Mouse (Mus musculus) B cell, adult 67 days (primary cell): ENCODE data around the gene Itih1. TPM values are rescaled to one million over a fixed set of nuclear protein-coding genes. Genes with fewer than 3 reads are reported as not detected.

Source experiments
- total RNA-seq, 2 experiments: library from RNA; stranded (reverse); gene quantifications; 4 replicates each; pipeline ENCODE4 v1.2.4; 2023

Itih1 gene
- total RNA-seq: not detected

DNA sequence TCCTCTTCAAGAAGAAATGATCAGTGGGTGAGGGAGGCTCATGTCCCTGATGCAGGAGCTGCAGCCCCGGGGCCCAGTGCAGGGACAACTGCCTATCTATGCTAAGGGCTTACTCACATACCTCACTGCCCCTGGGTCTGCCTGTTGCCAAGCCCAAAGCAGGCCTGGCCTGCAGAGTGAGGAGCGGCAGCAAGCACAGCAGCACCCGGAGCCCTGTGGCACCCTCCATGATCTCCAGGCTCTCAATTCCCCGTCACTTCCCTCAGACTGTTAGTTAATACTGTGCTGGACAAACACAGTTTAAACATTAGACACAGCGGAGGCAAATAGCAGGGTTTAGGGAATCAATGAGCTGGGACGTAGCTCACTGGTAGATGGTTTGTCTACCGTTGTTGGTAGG lies at the start of gene Itih1:
Gene Itih1 (minus strand): TSS at position 252 of the 400 bp plus-strand sequence.

DNA sequence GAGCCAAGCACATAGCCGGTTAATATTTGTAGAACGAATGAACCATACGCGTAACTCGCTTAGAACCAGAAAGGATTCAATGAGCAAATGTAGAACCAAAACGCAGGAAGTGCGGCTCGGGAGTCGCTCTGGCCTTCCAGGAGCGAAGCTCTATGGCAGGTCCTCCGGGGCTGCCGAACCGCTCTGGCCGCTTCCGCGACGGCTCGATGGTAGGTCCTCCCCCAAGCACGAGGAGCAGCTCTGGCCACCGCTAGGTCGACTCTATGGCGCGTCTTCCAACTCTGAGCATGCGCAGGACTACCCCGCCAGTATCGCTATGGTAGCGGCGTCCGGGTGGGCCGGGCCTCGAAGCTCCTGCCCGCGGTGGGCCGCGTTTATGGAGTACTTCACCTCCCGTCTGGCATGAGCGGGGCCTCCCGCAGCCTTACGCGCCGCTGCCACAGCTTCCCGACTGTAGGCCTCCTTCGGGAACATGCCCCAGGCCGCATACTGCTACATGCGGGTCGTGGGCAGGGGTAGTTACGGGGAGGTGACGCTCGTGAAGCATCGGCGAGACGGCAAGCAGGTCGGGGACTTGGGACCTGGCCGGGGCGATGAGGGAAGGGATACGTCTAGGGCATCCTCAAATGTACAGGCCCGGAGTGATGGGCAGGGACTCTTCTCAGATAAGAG lies 8.2 kb upstream of the Itih1 start, which contains the start of gene Nek4:
Gene Nek4 (plus strand): TSS at position 224 of the 672 bp plus-strand sequence.

DNA sequence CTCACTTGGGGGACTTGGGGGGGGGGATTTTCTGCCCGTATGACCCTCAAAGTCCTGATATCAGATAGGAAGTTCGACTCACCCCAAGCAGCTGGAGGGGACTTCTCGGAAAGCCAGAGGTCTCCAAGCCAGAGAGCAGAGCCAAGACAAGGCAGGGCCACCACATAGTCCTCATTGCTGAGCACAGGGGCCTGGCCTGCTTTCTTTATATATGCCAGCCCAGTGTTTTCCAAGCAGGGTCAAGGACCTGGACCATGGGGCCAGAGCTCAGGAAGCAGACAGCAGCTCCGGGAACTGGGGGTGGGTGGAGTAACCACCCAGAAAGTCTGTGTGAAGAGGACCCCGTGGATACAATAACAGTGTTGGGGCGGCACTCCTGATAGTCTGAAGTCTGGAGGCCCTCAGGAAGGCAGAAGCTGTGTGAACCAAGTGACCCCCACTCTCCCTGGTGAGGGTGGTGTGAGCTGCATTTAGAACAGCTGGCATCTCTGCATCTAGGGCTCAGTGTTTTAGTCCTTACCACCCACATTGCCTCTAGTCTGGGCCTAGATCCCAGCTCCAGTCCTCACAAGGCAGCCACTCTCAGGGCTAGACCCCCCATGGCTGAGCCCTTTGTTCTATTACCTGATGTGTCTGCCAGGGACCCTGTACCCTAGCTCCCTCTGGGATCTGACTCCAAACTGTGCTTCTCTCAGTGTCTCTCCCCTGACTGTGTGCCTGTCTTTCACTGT lies 19.5 kb downstream of the Itih1 start, which contains the start of gene Itih3:
Gene Itih3 (minus strand): TSS at position 386 of the 731 bp plus-strand sequence.

DNA sequence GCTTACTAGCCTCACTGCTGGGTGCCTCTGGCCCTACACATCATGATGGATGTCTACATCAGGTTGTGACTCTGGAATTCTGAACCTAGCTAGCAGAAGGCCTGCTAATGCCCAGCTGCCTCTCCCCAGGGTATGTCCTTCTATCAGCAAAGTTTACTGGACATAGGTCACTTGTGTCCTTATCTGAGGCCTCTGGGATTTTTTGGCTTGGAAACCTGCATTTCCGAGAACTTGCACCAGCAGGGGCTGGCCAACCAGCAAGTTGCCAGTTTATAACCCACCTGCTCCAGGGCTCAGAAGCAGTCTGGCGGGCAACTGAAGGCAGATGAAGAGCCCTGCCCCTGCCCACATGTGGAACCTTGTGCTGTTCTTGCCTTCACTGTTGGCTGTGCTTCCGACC lies 56.9 kb downstream of the Itih1 start, which contains the start of gene Itih4:
Gene Itih4 (plus strand): TSS at position 273 of the 400 bp plus-strand sequence.

Other genes with a start within 250 kb of the Itih1 start
- 10 to 100 TPM; 18.0 to 24.5 TPM for gene Sfmbt1, start 228.4 kb downstream of the Itih1 start, total RNA-seq
- gene Tmem110, start 117.7 kb downstream of the Itih1 start, total RNA-seq: 10 to 100 TPM; 19.9 to 21.2 TPM
- 1 to 10 TPM; 1.1 to 3.0 TPM for gene Mustn1, start 64.1 kb downstream of the Itih1 start, total RNA-seq
- under 1 TPM in 1 of 2 experiments, not detected in 1; 0.26 TPM for gene Itih4, start 56.8 kb downstream of the Itih1 start, total RNA-seq
- gene Itih3, start 19.5 kb downstream of the Itih1 start, total RNA-seq: not detected
- 1 to 10 TPM; 7.1 to 7.2 TPM for gene Nek4, start 8.1 kb upstream of the Itih1 start, total RNA-seq
- gene Glt8d1, start 58.1 kb upstream of the Itih1 start, total RNA-seq: 10 to 100 TPM; 17.3 to 22.6 TPM
- gene Spcs1, start 58.4 kb upstream of the Itih1 start, total RNA-seq: 10 to 100 TPM; 73.8 to 78.7 TPM
- 10 to 100 TPM; 74.0 to 99.5 TPM for gene Pbrm1, start 75.8 kb upstream of the Itih1 start, total RNA-seq
- gene Gnl3, start 75.9 kb upstream of the Itih1 start, total RNA-seq: 100 to 1,000 TPM; 396 to 425 TPM
- 10 to 100 TPM; 23.5 to 26.8 TPM for gene Smim4, start 185.7 kb upstream of the Itih1 start, total RNA-seq
- 1 to 10 TPM in 1 of 2 experiments, under 1 TPM in 1; 0.65 to 1.5 TPM for gene Nt5dc2, start 187.8 kb upstream of the Itih1 start, total RNA-seq
- 1 to 10 TPM in 1 of 2 experiments, not detected in 1; 1.0 TPM for gene Stab1, start 225.4 kb upstream of the Itih1 start, total RNA-seq